Mouse (Mus musculus): ENCODE data around the gene Erc1.

Erc1 gene

DNA sequence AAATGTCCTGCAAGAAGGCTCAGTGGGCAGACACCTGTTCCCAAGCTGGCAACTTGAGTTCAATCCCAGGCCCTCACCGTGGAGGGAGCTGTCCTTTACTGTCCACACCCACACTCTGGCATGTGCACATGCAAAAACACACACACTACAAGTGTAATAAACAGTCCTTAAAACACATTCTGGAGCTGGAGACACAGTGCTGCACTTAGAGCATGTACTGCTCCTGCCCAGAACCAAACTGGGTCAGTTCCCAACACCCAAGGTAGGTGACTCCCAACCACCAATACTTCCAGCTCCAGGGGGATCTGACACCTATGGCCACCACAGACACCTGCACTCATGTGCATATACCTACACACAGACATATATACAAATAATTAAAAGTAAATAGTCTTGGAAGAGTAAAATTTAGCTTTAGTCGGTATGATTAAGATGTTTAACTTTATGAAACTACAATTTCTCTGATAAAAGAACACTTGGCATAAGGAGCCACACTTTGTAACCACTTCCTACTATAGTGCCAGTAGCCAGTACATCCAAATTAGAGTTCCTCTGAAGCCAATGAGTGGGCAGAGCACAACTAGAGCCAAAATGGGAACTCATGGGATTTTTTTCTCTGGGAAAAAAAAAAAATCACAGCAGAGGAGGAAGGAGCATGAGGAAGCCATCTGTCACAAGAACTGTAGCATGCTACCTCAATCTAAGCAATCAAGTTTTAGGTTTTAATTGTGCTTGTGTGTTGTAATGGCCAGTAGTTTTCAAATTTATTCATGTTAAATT, 39.1 kb downstream of the Erc1 start:
- no peak for DNase-seq (ENCODE audit: inconsistent age in 2 of 2, low spot score in 1 of 2)

DNA sequence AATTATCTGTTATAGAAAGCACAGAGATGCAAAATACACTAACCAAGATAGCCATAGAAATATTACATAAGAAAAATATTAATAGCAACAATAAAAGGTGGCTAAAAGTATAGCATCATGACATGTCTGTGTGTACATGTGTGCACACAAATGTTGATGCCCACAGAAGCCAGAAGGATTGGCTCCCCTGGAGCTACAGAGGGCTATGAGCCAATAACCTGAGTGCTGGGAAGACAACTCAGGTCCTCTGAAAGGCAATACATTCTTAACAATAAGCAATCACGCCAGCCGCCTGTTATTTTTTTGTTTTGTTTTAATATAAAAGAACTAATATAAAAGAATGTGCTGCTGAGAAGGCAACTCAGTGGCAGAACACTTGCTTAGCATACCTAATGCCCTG, 44.7 kb downstream of the Erc1 start:
- DNase-seq (ENCODE audit: inconsistent age in 2 of 2, low spot score in 1 of 2) = no peak

- DNase-seq (ENCODE audit: inconsistent age in 2 of 2, low spot score in 1 of 2) = no peak
Observed at GRCm38 (mm10) chr6:119796911-119797486, 51.0 kb downstream of the Erc1 start.

DNA sequence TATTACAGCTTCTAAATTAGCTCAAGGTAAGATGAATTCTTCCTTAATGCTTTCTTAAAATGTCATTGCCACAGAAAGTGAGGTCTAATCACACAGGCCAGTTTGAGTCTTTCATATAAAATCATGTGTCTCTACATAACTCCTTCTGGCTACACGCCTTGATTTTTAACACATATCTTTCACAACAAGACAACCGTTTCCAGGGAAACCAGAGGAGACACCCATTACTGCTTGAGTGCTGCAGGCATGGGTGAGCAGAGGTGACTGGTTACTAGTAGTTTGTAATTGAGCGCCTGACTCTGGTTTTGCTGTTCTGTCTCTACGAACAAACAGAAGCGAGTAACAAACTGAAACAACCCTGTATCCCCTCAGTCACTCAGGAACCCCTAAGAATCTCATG, 51.7 kb downstream of the Erc1 start:
- DNase-seq (ENCODE audit: inconsistent age in 2 of 2, low spot score in 1 of 2) = peak in 1 of 2 experiments; percentile 28

GRCm38 (mm10) chr6:119792562-119792961, 55.4 kb downstream of the Erc1 start:
- peak; percentile 49 to 81 for DNase-seq (ENCODE audit: inconsistent age in 2 of 2, low spot score in 1 of 2)

DNA sequence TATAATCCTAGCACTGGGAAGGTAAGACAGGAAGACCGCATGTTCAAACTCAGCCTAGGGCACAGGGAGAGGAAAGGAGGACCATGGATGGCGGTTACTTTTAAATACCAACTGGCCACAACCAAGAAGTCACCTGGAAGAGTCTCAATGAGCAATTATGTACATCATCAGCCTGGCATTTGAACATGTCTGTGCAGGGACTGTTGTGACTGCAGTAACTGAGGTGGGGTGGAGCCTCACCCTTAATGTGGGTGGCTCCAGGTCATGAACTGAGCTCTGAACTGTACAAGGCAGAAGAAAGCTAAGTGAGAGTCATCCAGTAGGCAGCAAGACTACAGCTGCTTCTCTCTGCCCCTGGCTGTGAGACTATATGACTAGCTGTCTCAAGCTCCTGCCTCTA, 65.6 kb downstream of the Erc1 start:
- no peak for DNase-seq (ENCODE audit: inconsistent age in 2 of 2, low spot score in 1 of 2)

DNA sequence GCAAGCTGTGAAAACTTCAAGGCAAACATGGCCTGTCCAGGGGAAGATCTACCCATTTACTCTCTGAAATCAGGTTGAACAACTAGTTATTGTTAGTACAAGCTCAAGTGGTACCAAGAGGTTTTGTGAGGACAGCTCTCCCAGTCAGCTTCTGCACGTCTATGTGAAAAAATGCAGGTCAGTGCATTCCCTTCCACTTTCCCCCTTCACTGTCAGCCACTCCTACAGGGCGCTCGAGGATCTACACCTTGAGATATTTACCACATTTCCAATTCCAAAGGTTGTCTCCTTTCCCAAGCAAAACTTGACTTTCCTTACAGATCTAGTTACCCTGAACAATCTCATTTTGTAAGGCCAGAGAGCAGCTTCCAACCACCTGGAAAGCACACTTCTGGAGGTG, 66.9 kb downstream of the Erc1 start:
- DNase-seq (ENCODE audit: inconsistent age in 2 of 2, low spot score in 1 of 2) = no peak

DNA sequence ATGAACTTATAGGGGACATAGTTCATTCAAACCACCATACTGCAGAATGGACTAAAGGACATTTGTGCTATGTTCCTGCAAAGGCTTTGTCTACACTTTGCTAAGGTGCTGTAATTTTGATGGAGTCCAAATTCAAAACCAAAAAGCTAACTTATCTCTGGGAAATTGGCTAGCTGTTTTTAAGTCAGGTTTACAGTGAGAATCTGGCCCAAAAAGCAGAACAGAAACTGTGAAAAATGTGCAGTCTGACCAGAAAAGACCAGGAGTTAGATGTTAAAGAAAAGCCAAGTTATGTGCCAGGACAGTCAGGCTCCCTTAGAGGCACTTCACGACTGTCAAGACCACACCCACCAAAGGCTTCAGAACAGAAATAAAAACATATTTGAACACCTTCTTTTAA, 79.2 kb downstream of the Erc1 start:
- no peak for DNase-seq (ENCODE audit: inconsistent age in 2 of 2, low spot score in 1 of 2)

DNA sequence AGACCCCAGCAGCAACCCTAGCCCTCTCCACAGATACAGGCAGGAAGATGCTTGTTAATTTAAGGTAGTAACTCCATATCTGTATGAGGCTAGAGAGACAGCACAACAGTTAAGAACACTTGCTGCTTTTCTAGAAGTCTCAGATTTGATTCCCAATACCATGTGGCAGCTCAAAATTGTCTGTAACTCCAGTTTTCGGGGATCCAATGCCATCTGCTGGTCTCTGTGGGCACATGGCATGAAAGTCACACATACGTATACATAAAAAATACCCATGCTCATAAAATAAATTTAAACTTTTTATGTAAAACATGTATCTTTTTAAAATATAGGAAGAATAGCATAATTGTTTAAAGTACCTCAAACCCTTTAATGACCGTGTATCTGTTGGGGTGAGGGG, 83.6 kb downstream of the Erc1 start:
- DNase-seq (ENCODE audit: inconsistent age in 2 of 2, low spot score in 1 of 2) = no peak

- DNase-seq (ENCODE audit: inconsistent age in 2 of 2, low spot score in 1 of 2) = no peak
Observed at GRCm38 (mm10) chr6:119759866-119760265, 88.1 kb downstream of the Erc1 start.

DNA sequence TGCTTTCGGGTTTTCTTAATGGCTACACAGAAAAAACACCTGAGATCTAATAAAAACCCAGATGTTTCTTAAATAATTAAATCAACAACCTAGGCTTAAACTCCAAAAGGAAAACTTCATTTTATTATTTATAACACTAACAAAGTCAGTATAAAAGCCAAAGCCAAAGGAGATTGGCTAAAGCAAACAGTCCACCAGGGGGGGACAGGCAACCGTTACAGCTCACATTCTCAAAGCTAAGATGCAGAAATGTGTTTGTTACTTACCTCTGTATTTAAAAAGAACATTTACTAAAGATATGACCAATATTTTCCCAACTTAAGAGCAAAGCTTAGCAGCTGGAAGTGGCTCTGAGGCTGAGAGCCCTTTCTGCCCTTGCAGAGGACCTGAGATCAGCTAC, 89.5 kb downstream of the Erc1 start:
- DNase-seq (ENCODE audit: inconsistent age in 2 of 2, low spot score in 1 of 2) = no peak

DNA sequence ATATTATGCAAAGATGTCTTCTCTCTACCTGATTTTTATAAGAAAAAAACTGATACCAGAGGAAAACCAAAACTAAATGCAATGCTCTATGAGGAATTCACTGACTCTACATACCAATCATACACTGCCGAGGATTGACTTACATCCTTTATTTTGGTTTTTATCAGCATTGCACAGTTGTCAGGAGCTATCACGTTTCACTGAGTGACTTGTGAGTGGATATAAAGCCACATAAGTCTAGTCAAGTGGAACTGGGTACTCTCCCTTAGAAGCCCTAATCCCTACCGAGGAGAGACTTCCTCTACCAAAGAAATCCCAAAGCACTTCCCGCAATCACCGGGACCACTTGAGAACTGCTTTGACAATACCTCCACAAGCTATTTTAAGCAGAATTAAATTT, 90.2 kb downstream of the Erc1 start:
- DNase-seq (ENCODE audit: inconsistent age in 2 of 2, low spot score in 1 of 2) = no peak

DNA sequence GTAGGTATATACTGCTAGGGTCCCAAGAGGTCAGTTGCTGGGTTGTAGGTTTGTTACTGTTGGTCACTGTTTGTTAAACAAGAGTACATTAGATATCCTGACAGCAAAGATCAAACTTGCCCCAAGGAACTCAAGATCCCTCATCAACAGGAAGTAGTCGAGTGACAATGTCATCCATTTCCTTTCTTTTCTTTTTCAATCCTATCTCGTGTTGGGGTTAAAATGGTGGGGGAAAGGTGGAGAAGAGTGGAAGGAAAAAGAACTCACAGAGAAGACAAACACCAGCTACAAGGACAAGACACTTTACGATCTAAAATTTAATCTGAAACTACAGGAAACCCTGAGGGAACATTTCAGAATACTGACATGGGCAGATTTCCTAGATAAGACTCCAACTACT, 92.1 kb downstream of the Erc1 start:
- DNase-seq (ENCODE audit: inconsistent age in 2 of 2, low spot score in 1 of 2) = no peak

GRCm38 (mm10) chr6:119749093-119749635, 98.8 kb downstream of the Erc1 start:
- DNase-seq (ENCODE audit: inconsistent age in 2 of 2, low spot score in 1 of 2) = peak in 1 of 2 experiments; percentile 5

GRCm38 (mm10) chr6:119741861-119742260, 106.1 kb downstream of the Erc1 start:
- DNase-seq (ENCODE audit: inconsistent age in 2 of 2, low spot score in 1 of 2) = no peak

- DNase-seq (ENCODE audit: inconsistent age in 2 of 2, low spot score in 1 of 2) = no peak
Observed at GRCm38 (mm10) chr6:119740541-119740940, 107.4 kb downstream of the Erc1 start.

DNA sequence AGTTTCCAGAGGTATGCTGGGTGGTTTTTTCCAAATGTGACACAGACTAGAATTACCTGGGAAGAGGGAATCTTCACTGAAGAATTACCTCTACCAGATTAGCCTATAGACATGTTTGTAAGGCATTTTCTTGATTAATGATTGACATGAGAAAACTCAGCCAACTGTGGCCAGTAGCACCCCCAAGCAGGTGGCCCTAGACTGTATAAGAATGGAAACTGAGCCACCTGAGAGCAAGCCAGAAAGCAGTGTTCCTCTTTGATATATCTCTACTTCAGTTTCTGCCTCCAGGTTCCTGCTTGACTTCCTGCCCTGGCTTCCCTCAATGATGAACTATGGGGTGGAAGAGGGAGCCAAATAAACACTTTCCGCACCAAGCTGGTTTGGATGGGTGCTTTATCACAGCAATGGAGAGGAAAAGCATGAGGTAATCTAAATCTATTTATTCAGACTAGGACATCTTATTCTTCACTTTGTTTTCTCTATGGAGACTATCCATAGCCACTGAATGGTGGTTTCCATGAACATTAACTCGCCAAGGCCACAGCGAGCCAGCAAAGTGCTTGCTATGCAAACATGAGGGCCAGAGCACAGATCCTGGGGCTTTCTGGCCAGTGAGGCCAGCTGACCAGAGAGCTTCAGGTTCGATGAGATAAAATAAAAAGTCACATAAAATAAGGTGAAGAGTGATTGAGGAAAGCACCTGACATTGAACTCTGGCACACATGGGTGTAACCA, 109.2 kb downstream of the Erc1 start:
- DNase-seq (ENCODE audit: inconsistent age in 2 of 2, low spot score in 1 of 2) = no peak

- DNase-seq (ENCODE audit: inconsistent age in 2 of 2, low spot score in 1 of 2) = no peak
Observed at GRCm38 (mm10) chr6:119737716-119738115, 110.3 kb downstream of the Erc1 start.

DNA sequence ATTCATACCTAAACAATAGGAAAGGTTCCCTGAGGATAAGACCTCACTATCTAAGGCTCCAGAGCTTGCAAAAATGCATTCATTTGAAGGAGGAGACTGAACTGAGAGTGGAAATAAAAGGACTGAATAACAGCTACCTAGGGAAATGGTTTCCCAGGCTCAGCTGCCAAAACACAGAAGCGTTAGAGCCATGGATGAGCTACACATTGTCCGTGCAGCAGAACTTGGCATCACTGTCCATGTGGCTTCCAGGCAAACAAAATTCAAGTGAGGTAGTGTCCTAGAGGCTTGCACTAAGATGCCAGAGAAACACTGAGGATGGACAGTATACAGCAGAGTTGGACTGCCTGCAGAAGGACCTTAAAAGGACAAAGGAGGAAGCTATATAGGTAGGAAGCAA, 112.0 kb downstream of the Erc1 start:
- DNase-seq (ENCODE audit: inconsistent age in 2 of 2, low spot score in 1 of 2) = no peak

GRCm38 (mm10) chr6:119731155-119731554, 116.8 kb downstream of the Erc1 start:
- no peak for DNase-seq (ENCODE audit: inconsistent age in 2 of 2, low spot score in 1 of 2)

GRCm38 (mm10) chr6:119715234-119715633, 132.7 kb downstream of the Erc1 start:
- DNase-seq (ENCODE audit: inconsistent age in 2 of 2, low spot score in 1 of 2) = no peak

- DNase-seq (ENCODE audit: inconsistent age in 2 of 2, low spot score in 1 of 2) = no peak
Observed at GRCm38 (mm10) chr6:119713961-119714360, 134.0 kb downstream of the Erc1 start.
